Mouse (Mus musculus): ENCODE data around the gene Myh7b.
A peak's percentile ranks its signal among the peaks of the same experiment; 100 is the strongest.

The Myh7b gene

DNA sequence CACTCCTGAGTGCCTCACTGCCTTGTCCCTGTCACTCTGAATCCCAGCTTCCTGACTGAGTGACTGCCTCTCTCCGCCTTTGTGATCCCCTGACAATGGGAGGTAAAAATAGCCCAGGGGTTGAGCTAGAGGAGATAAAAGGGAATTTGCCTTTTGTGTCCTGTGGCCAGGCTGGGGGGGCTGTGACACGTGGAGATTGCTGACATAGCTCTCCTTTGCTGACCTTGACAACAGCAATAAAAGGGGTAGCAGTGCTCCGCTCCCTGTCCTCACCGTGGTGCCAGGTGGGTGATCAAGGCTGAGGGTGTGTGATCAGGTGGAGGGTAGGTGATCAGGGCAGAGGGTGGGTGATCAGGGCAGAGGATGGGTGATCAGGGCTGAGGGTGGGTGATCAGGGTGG, at the start of gene Myh7b:
Myh7b (plus strand) TSS at position 235 of the 400 bp plus-strand sequence.
- no peak for DNase-seq (ENCODE audit: low spot score in 2 of 2)

DNA sequence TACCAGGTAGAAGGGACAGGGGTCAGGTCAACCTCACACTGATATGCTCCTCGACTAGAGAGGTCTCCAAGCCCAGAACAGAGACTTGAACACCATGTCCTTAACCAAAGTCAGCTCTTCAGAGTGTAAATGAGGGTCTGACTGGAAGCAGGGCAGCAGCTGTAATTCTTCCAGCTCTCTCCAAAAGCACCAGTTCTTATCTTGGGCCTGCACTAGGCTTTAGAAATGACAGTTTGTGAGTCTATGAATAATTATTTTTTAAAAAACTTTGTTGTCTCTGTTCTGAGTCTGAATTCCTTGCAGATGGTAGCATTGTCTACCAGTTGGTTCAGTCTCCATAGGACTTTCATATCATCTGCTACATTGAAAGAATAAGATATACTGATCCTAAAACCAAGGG, 48.8 kb upstream of the Myh7b start:
- DNase-seq (ENCODE audit: low spot score in 2 of 2) = no peak

DNA sequence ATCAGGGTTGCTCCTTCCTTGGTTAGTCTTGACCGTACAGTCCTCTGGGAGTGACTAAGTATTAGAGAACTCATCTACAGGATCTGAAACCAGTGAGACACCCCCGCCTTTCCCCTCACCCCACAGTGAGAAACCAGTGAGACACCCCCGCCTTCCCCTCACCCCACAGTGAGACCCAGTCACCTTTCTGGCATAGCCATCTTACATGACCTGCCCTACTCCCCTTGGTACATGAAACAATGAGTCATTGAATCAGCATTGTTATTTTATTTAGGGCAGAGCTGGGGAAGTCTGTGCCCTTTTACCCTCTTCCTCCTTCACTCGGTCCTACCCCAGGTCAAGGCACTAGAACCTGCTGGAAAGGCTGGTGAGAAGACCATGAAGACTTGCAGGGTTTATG, 48.1 kb upstream of the Myh7b start:
- DNase-seq (ENCODE audit: low spot score in 2 of 2) = no peak

DNA sequence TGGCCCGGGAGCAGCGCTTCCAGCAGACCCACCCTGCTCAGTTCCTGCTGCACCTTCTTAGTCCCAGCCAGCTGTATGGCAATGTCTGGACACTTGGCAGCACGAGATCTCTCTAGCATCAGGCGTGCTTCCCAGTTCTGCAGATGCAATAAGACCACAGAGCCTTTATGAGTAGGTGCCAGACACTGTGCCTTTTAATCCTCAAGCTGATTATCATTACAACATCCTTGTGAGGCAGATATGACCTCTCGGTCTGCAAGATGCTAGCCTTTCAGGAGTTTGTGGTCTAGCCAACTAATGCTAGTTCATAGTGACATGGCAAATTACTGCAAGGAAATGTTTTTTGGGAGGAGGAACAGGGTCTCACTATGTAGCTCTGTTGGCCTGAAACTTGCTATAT, 43.3 kb upstream of the Myh7b start:
- no peak for DNase-seq (ENCODE audit: low spot score in 2 of 2)

- no peak for DNase-seq (ENCODE audit: low spot score in 2 of 2)
Observed at GRCm38 (mm10) chr2:155569223-155569807, 41.7 kb upstream of the Myh7b start.

- no peak for DNase-seq (ENCODE audit: low spot score in 2 of 2)
Observed at GRCm38 (mm10) chr2:155573001-155573400, 38.0 kb upstream of the Myh7b start.

- no peak for DNase-seq (ENCODE audit: low spot score in 2 of 2)
Observed at GRCm38 (mm10) chr2:155573996-155574395, 37.0 kb upstream of the Myh7b start.

DNA sequence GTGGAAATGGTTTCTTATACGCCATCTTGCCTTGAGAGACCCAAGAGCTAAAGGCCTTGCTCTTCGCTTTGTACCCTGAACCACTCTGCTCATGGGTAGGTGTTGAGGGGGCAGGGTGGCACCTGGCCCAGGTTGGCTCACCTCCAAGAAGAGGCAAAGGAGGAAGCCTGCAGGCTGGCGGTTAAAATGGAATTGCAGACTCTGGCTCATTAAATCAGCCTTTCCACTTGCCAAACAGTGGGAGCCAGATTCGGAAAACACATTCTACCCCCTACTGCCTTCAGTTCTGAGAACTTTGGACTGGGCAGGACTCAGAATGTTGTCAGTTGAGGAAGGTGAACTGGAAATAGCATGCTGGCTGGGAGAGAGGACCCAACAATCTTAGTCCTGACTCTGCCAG, 36.3 kb upstream of the Myh7b start:
- no peak for DNase-seq (ENCODE audit: low spot score in 2 of 2)

DNA sequence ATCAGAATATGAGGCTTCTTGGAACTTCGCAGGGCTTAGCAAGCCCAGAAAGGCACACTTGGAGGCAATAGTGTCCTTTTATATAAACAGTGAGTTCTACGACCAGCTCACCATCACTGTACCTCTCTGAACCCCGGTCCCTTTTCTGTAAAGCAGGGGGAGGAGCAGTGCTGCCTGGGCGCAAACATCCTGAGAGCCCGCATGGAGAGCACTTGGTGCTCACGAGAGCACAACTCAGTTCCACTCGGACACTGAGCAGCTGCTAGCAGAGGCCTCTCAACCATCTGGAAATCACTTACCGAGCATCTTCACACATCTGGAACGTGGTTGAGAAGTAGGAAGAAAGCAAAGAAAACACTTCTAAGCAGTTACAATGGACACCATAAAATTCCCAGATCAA, 34.4 kb upstream of the Myh7b start:
- no peak for DNase-seq (ENCODE audit: low spot score in 2 of 2)

- no peak for DNase-seq (ENCODE audit: low spot score in 2 of 2)
Observed at GRCm38 (mm10) chr2:155580331-155580730, 30.7 kb upstream of the Myh7b start.

GRCm38 (mm10) chr2:155582384-155582995, 28.5 kb upstream of the Myh7b start:
- DNase-seq (ENCODE audit: low spot score in 2 of 2) = no peak

GRCm38 (mm10) chr2:155582996-155583395, 28.0 kb upstream of the Myh7b start:
- DNase-seq (ENCODE audit: low spot score in 2 of 2) = no peak

DNA sequence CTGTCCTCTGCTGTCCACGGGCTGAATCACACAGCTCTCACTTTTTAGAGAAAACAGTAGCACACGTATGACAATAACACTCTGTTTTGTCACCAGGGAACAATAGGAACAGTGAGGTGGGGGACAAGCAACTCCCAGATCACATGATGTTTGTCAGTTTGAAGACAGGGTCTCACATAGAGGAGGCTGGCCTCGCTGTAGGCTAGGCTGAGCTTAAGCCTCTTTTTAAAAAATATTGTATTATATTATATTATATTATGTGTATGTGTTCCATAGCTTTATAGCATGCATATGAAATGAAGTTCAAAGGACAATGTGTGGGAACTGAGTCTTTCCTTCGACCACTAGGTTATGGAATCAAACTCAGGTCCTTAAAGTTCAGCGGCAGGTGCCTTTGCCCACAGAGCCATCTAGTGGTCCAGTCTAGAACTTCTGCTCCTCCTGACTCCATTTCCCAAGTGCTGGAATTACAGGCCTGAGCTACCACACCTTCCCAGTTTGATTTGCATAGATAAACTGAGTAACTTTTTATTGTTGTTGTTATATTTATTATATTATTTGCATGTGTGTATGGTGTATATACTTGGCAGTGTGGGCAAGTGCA, 27.0 kb upstream of the Myh7b start:
- DNase-seq (ENCODE audit: low spot score in 2 of 2) = peak in 1 of 2 experiments; percentile 15

GRCm38 (mm10) chr2:155585082-155585481, 25.9 kb upstream of the Myh7b start:
- no peak for DNase-seq (ENCODE audit: low spot score in 2 of 2)

- DNase-seq (ENCODE audit: low spot score in 2 of 2) = no peak
Observed at GRCm38 (mm10) chr2:155585486-155585885, 25.5 kb upstream of the Myh7b start.

DNA sequence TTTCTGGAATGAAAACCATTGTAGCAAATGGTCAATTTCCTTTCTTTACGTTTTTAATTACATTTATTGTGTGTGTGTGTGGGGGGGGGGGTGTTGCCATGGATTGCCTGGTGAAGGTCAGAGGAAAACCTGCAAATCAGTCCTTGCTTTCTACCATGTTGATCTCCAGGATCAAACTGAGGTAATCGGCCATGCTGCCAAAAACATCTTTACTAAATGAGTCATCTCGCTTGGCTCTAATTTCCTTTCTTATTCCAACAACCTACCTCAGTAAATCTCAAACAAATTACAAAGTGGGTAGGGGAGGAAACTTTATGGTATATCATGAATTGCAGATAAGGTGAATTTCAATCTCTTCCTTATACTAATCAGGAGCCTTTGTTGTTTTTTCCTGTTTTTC, 22.9 kb upstream of the Myh7b start:
- DNase-seq (ENCODE audit: low spot score in 2 of 2) = no peak

DNA sequence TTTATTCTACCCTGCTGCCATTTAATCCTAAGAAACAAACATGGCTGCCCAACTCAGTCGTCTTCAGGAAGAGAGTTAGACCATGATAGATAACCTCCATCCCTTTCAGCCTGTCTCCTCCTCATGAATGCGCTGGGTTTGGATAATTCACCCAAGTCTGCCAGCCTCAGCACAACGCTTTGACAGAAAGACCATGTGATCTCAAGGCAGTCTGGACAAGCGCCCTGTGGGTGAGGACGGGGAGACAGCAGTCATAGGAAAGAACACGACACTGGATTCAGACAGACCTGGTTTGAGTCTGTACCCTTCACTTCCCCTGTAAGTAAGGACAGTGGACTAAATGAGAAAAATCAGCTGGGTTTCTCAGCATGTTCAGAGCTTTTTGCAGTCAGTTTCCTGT, 21.5 kb upstream of the Myh7b start:
- DNase-seq (ENCODE audit: low spot score in 2 of 2) = no peak

DNA sequence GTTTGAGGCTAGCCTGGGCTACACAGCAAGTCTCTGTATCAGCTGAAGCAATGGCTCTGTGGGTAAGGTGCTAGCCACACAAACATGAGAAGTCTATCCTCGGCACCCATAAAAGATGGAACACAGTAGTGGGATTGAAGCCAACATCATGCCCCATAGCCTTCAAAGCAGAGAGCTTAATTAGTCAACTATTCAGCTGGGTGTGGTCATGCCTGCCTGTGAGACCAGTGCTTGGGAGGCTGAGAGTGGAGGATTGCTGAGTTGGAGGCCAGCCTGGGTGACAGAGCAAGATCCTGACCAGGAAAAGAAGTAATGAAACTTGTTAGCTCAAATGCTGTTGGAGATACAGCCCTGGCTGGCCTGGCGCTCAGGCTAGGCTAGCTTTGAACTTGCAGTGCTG, 20.1 kb upstream of the Myh7b start:
- DNase-seq (ENCODE audit: low spot score in 2 of 2) = no peak

GRCm38 (mm10) chr2:155591676-155592075, 19.3 kb upstream of the Myh7b start:
- DNase-seq (ENCODE audit: low spot score in 2 of 2) = no peak

- peak; percentile 97 to 98 for DNase-seq (ENCODE audit: low spot score in 2 of 2)
Observed at GRCm38 (mm10) chr2:155592137-155592853, 18.7 kb upstream of the Myh7b start, which contains the start of gene Gss. Gene Gss (minus strand): TSS chr2:155592810.

GRCm38 (mm10) chr2:155592854-155593283, 18.1 kb upstream of the Myh7b start:
- DNase-seq (ENCODE audit: low spot score in 2 of 2) = no peak

DNA sequence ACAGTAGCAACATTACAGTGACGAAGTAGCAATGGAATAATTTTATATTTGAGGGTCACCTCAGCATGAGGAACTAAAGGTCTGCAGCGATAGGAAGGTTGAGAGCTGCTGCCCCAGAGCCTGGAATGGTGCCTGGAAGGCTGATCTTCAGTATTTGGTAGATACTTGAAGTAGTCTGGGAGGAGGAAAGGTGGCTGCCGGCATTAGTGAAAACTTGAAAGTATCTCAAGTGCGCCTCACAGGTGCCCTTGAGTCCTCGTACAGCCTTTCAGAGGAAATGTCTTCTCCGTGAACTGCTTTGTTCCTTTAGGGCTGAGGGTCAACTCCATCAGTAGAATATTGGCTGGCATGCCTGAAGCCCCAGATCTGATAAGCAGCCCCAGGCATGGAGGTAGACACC, 15.5 kb upstream of the Myh7b start:
- no peak for DNase-seq (ENCODE audit: low spot score in 2 of 2)

GRCm38 (mm10) chr2:155603707-155604106, 7.3 kb upstream of the Myh7b start:
- no peak for DNase-seq (ENCODE audit: low spot score in 2 of 2)
